In the genomic region with DNA sequence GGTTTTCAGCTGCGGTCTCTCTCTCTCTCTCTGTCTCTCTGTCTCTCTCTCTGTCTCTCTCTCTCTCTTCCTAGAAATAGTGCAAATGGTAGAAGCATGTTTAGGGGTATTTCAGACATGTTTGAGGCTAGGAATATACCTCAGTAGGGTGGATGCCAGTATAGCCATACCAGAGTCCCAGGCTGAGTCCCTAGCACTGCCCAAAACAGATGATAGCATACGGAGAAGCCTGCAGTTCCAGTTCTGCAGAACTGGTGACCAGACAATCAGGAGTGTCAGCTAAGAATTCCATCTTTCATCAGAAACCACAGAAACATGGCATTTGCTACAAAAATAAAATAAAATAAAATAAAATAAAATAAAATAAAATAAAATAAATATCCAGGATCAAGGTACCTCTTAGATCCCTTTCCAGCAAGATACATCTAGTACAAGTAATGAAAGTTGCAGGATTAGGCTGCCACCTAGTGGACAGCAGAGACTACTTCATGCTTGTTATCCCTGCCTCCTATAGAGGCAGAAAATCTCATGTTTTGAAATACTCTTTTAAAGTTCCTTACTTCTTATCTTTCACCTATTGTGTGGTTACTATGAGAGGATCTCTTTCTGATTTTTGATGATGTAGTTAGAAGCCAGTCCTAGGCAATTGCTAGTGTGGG, we compare ENCODE assay signal across 10 mouse cellular contexts. TPM values are rescaled to one million over a fixed set of nuclear protein-coding genes. Genes with fewer than 3 reads are reported as not detected.
A peak's percentile ranks its signal among the peaks of the same experiment; 100 is the strongest.
DNase-seq lines count a peak whose midpoint lies in the region; ATAC-seq lines count a peak whose summit lies in the region.
"Had no signal": no experiment of that assay in that cellular context is flagged by ENCODE, and none has a peak within 500 bp of the region (broad histone marks: within the 10 kb centered on the region; RNA-seq: fewer than 3 reads in every experiment).

No protein-coding gene starts in this region.

- H3K27ac ChIP-seq in hindbrain, embryonic 13.5 days = no peak overlapping the region
- no peak overlapping the region for H3K27ac ChIP-seq in midbrain, embryonic 12.5 days (replicated peaks)
- no peak overlapping the region for H3K27ac ChIP-seq in stomach, embryonic 15.5 days

- peak; percentile 60 for DNase-seq in ovary, postnatal 14 days (ENCODE audit: low spot score)
- no peak for DNase-seq in ovary, postnatal 10 days (ENCODE audit: low spot score)
- peak; percentile 68 for DNase-seq in adrenal gland, postnatal 10 days
- DNase-seq in embryo, embryonic 9.5 days (ENCODE audit: extremely low spot score) = peak; percentile 25
- peak; percentile 32 to 73 for DNase-seq in layer of hippocampus, postnatal 14 days (ENCODE audit: low spot score in 2 of 2)

- peak; percentile 84; the same call in 1 of the 2 replicates for ATAC-seq in hindbrain, embryonic 13.5 days (ENCODE audit: low FRiP score)
- peak; percentile 73 for ATAC-seq in midbrain, embryonic 12.5 days (ENCODE audit: low FRiP score, low read depth)
- ATAC-seq in stomach, embryonic 15.5 days (ENCODE audit: insufficient read depth, low FRiP score, low read depth) = 0 out of 2 replicates have a peak, but pooled peaks have one; percentile 47

- H3K9ac ChIP-seq in hindbrain, embryonic 13.5 days = no peak overlapping the region
- H3K9ac ChIP-seq in midbrain, embryonic 12.5 days (replicated peaks) = no peak overlapping the region
- H3K9ac ChIP-seq in stomach, embryonic 15.5 days = no peak overlapping the region

- H3K27me3 ChIP-seq in hindbrain, embryonic 13.5 days = no peaks in the 10 kb centered on the region
- H3K27me3 ChIP-seq in midbrain, embryonic 12.5 days = no peaks in the 10 kb centered on the region
- H3K27me3 ChIP-seq in stomach, embryonic 15.5 days (replicated peaks) = no peaks in the 10 kb centered on the region

- WGBS in hindbrain, embryonic 13.5 days = 94% methylated on average over 2 of the region's 2 CpGs
- WGBS in midbrain, embryonic 12.5 days = 91% methylated on average over 2 of the region's 2 CpGs
- WGBS in stomach, embryonic 15.5 days = 97% methylated on average over 2 of the region's 2 CpGs

- H3K4me1 ChIP-seq in hindbrain, embryonic 13.5 days (replicated peaks) = no peaks in the 10 kb centered on the region
- H3K4me1 ChIP-seq in midbrain, embryonic 12.5 days = no peaks in the 10 kb centered on the region
- no peaks in the 10 kb centered on the region for H3K4me1 ChIP-seq in stomach, embryonic 15.5 days

- H3K4me3 ChIP-seq in hindbrain, embryonic 13.5 days = no peak overlapping the region
- H3K4me3 ChIP-seq in midbrain, embryonic 12.5 days = no peak overlapping the region
- no peak overlapping the region for H3K4me3 ChIP-seq in stomach, embryonic 15.5 days (replicated peaks)
- H3K4me3 ChIP-seq: erythroblast, embryonic 14.5 days; myocyte had no signal

- H3K4me2 ChIP-seq in hindbrain, embryonic 13.5 days = no peak overlapping the region
- no peak overlapping the region for H3K4me2 ChIP-seq in midbrain, embryonic 12.5 days (replicated peaks)
- H3K4me2 ChIP-seq in stomach, embryonic 15.5 days = no peak overlapping the region

- H3K9me3 ChIP-seq in hindbrain, embryonic 13.5 days = no peaks in the 10 kb centered on the region
- no peaks in the 10 kb centered on the region for H3K9me3 ChIP-seq in midbrain, embryonic 12.5 days
- H3K9me3 ChIP-seq in stomach, embryonic 15.5 days = no peaks in the 10 kb centered on the region

- peaks cover 53% of the 10 kb centered on the region for H3K36me3 ChIP-seq in hindbrain, embryonic 13.5 days
- peaks cover 14% of the 10 kb centered on the region for H3K36me3 ChIP-seq in midbrain, embryonic 12.5 days
- no peaks in the 10 kb centered on the region for H3K36me3 ChIP-seq in stomach, embryonic 15.5 days

RNA-seq across cellular contexts. Expression of gene Sycp3, which starts 33.1 kb away (rescaled TPM):
- total RNA-seq in adrenal gland, postnatal 10 days (2021) = 1 to 10 TPM in 1 of 2 experiments, under 1 TPM in 1; 0.82 to 1.7 TPM
- polyA plus RNA-seq in hindbrain, embryonic 13.5 days (2015; fragmentation: Nextera tagmentation; extraction: Ambion mirVana) = 0.14 and 0.43 TPM in 2 replicates
- total RNA-seq in layer of hippocampus, postnatal 14 days (2021) = under 1 TPM; 0.48 to 0.93 TPM
- polyA plus RNA-seq in midbrain, embryonic 12.5 days (2016; fragmentation: Nextera tagmentation; extraction: Ambion mirVana) = 0.25 TPM in 1 of 2 replicates, not detected in the other
- 0.26 and 0.28 TPM in 2 replicates for polyA plus RNA-seq in stomach, embryonic 15.5 days (2015; fragmentation: Nextera tagmentation; extraction: Ambion mirVana)
- polyA plus RNA-seq: erythroblast, embryonic 14.5 days; myocyte had no signal

RNA-seq across cellular contexts. Expression of gene Gnptab, which starts 47.4 kb away (rescaled TPM):
- 10 to 100 TPM; 20.0 to 33.8 TPM for total RNA-seq in adrenal gland, postnatal 10 days (2021)
- 13.8 and 15.9 TPM in 2 replicates for polyA plus RNA-seq in hindbrain, embryonic 13.5 days (2015; fragmentation: Nextera tagmentation; extraction: Ambion mirVana)
- total RNA-seq in layer of hippocampus, postnatal 14 days (2021) = 10 to 100 TPM; 83.8 to 96.8 TPM
- polyA plus RNA-seq in midbrain, embryonic 12.5 days (2016; fragmentation: Nextera tagmentation; extraction: Ambion mirVana) = 12.2 and 13.5 TPM in 2 replicates
- 9.9 and 11.6 TPM in 2 replicates for polyA plus RNA-seq in stomach, embryonic 15.5 days (2015; fragmentation: Nextera tagmentation; extraction: Ambion mirVana)

RNA-seq across cellular contexts. Expression of gene Dram1, which starts 47.4 kb away (rescaled TPM):
- total RNA-seq in adrenal gland, postnatal 10 days (2021) = 1 to 10 TPM; 5.0 to 6.5 TPM
- polyA plus RNA-seq in hindbrain, embryonic 13.5 days (2015; fragmentation: Nextera tagmentation; extraction: Ambion mirVana) = 0.41 and 0.55 TPM in 2 replicates
- 1 to 10 TPM; 1.5 to 1.6 TPM for total RNA-seq in layer of hippocampus, postnatal 14 days (2021)
- polyA plus RNA-seq in midbrain, embryonic 12.5 days (2016; fragmentation: Nextera tagmentation; extraction: Ambion mirVana) = 0.80 and 0.84 TPM in 2 replicates
- polyA plus RNA-seq in stomach, embryonic 15.5 days (2015; fragmentation: Nextera tagmentation; extraction: Ambion mirVana) = 6.4 and 7.9 TPM in 2 replicates
- polyA plus RNA-seq: erythroblast, embryonic 14.5 days had no signal
